Mouse (Mus musculus) liver, postnatal 0 days (tissue): ENCODE measurements at regions not wholly inside any gene's neighbourhood (a gene's known extent, or its start where the extent isn't known, plus 50 kb on each side); places are given as distances from the start of the nearest gene placed in this dataset.

Source experiments
- CTCF ChIP-seq: sonication (generic); IDR thresholded peaks from 2 replicates; pipeline ENCODE4 v1.5.1; 2016; ENCODE audit warnings: antibody characterized with exemption, low read depth
- EP300 ChIP-seq: IDR thresholded peaks from 2 replicates; pipeline ENCODE4 v1.6.1; 2016; ENCODE audit warnings: antibody characterized with exemption, low read depth, mild to moderate bottlenecking

DNA sequence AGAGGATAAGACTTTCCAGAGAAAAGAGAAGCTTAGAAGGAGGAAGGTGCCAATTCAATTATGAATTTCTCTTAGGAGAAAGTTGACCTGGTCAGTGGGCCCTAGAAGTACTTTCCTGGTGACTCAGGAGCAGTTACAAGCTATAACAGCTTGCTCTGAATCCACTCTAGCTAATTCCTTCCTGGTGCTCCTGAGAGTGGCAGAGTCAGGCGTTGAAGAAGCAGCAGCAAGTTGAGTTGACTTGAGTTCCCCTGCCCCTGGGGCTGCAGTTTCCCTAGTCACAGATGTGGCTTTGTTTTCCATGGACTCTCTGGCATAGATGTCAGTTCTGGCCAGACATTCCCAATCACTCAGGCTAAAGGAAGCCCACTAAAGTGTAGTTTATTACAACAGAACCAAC is 85.9 kb downstream of the Osr1 start:
- TF ChIP-seq CTCF (no peak), EP300 (no peak)
